Mouse (Mus musculus) lung, adult 2 months (tissue): ENCODE measurements around the gene Mrpl9.

ENCODE experiments used
- CTCF ChIP-seq: fragments of 200-500 bp; IDR thresholded peaks from 2 replicates; pipeline ENCODE4 v1.5.1; 2011; ENCODE audit warnings: mild to moderate bottlenecking, low read length, control low read depth; ENCODE audit not compliant: insufficient read depth
- POLR2A ChIP-seq: fragments of 200-500 bp; IDR thresholded peaks from 2 replicates; pipeline ENCODE4 v1.6.1; 2011; ENCODE audit warnings: low read depth, mild to moderate bottlenecking, control low read depth, low read length, borderline replicate concordance; ENCODE audit errors: extremely low read depth

GRCm38 (mm10) chr3:94442951-94443596 is at the start of gene Mrpl9:
- TF ChIP-seq POLR2A (peak; percentile 91), CTCF (no peak)
